Mouse (Mus musculus): ENCODE measurements around the gene Brd3os. TPM values are rescaled to one million over a fixed set of nuclear protein-coding genes. Genes with fewer than 3 reads are reported as not detected.

The Brd3os gene
- polyA plus RNA-seq, 1 experiment, result 5.5 TPM

- no peaks in the 10 kb centered on the region for H3K27me3 ChIP-seq (ENCODE audit: control insufficient read depth, insufficient read depth, insufficient read length)
- peaks cover 27% of the 10 kb centered on the region for H3K79me3 ChIP-seq (ENCODE audit: low read depth)
- H3ac ChIP-seq (ENCODE audit: control insufficient read depth, insufficient read length, low read depth), result no peak overlapping the region
- H3K4me3 ChIP-seq (ENCODE audit: insufficient read depth, poor library complexity, severe bottlenecking), result no peak overlapping the region
- no peak for TF ChIP-seq FOSL1 (IDR thresholded peaks at IDR 0.05; ENCODE audit: insufficient read depth, low read length, poor library complexity, severe bottlenecking)
- no peak for TF ChIP-seq MAX (IDR thresholded peaks at IDR 0.05)
- TF ChIP-seq USF1 (IDR thresholded peaks at IDR 0.05; ENCODE audit: low read depth), result no peak
- no peaks in the 10 kb centered on the region for H3K36me3 ChIP-seq (ENCODE audit: control insufficient read depth, insufficient read depth)
- H3K79me2 ChIP-seq (ENCODE audit: control insufficient read depth, insufficient read depth), result peaks cover 96% of the 10 kb centered on the region
Measured at GRCm38 (mm10) chr2:27404375-27405093, 37.6 kb upstream of the Brd3os start.

GRCm38 (mm10) chr2:27405094-27405884, 36.8 kb upstream of the Brd3os start:
- no peaks in the 10 kb centered on the region for H3K36me3 ChIP-seq (ENCODE audit: control insufficient read depth, insufficient read depth)
- peaks cover 27% of the 10 kb centered on the region for H3K79me3 ChIP-seq (ENCODE audit: low read depth)
- H3K4me3 ChIP-seq (ENCODE audit: insufficient read depth, poor library complexity, severe bottlenecking), result no peak overlapping the region
- H3ac ChIP-seq (ENCODE audit: control insufficient read depth, insufficient read length, low read depth), result no peak overlapping the region
- H3K27me3 ChIP-seq (ENCODE audit: control insufficient read depth, insufficient read depth, insufficient read length), result no peaks in the 10 kb centered on the region
- TF ChIP-seq USF1 (IDR thresholded peaks at IDR 0.05; ENCODE audit: low read depth) (no peak), CEBPB (IDR thresholded peaks at IDR 0.05; ENCODE audit: low read depth) (no peak), FOSL1 (IDR thresholded peaks at IDR 0.05; ENCODE audit: insufficient read depth, low read length, poor library complexity, severe bottlenecking) (no peak), CTCF (IDR thresholded peaks at IDR 0.05; ENCODE audit: control insufficient read depth, insufficient read depth, insufficient read length) (no peak), MAX (IDR thresholded peaks at IDR 0.05) (no peak), MYOG (IDR thresholded peaks at IDR 0.05; ENCODE audit: control insufficient read depth, extremely low read depth, insufficient read length) (no peak), MYOD1 (IDR thresholded peaks at IDR 0.05; ENCODE audit: control insufficient read depth, insufficient read length, low read depth) (no peak)
- peaks cover 96% of the 10 kb centered on the region for H3K79me2 ChIP-seq (ENCODE audit: control insufficient read depth, insufficient read depth)

DNA sequence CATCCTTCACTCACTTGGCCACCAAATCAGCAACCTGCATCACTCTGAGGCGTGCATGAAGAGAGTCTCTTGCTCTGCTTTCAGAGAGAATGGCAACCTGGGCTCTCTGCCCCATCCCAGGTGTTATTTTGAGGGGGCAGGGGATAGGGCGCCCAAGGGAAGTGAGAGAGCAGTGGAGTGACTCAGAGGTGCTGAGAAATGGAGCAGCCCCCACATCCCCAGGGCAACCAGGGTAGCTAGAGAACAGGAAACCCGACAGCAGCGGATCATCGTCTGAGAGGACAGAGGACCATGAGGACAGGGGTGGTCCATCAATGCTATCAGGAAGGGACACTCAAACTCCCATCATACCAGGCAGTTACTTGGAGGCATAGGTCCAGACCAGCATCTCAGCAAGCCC, 35.2 kb upstream of the Brd3os start:
- Histone ChIP-seq H3K79me2 (ENCODE audit: control insufficient read depth, insufficient read depth) (peaks cover 97% of the 10 kb centered on the region), H3K79me3 (ENCODE audit: low read depth) (peaks cover 33% of the 10 kb centered on the region), H3K27me3 (ENCODE audit: control insufficient read depth, insufficient read depth, insufficient read length) (no peaks in the 10 kb centered on the region), H3K36me3 (ENCODE audit: control insufficient read depth, insufficient read depth) (no peaks in the 10 kb centered on the region), H3ac (ENCODE audit: control insufficient read depth, insufficient read length, low read depth) (no peak overlapping the region), H3K4me3 (ENCODE audit: insufficient read depth, poor library complexity, severe bottlenecking) (no peak overlapping the region)
- TF ChIP-seq CEBPB (IDR thresholded peaks at IDR 0.05; ENCODE audit: low read depth) (no peak), MYOD1 (IDR thresholded peaks at IDR 0.05; ENCODE audit: control insufficient read depth, insufficient read length, low read depth) (no peak), MAX (IDR thresholded peaks at IDR 0.05) (no peak), FOSL1 (IDR thresholded peaks at IDR 0.05; ENCODE audit: insufficient read depth, low read length, poor library complexity, severe bottlenecking) (no peak), CTCF (IDR thresholded peaks at IDR 0.05; ENCODE audit: control insufficient read depth, insufficient read depth, insufficient read length) (no peak), MYOG (IDR thresholded peaks at IDR 0.05; ENCODE audit: control insufficient read depth, extremely low read depth, insufficient read length) (no peak), USF1 (IDR thresholded peaks at IDR 0.05; ENCODE audit: low read depth) (no peak)

DNA sequence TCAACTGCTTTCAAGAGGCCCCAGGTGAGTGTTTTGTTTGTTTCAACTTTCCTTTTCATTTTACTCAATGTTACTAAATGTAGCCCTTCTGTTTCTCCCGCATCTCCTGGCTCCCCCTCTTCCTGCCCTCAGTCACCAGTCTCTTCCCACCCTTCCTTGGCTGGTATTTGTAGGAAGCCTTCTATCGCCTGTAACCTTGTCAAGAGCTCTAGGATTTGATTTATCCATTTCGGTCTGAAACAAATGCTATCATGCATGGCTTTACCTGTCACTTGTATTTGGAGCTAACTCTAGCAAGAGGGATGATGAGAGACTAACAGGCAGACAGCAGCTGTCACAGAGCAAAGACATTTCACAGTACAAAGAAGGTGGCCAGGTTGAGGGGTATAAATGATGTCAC, 33.9 kb upstream of the Brd3os start:
- Histone ChIP-seq H3K36me3 (ENCODE audit: control insufficient read depth, insufficient read depth) (no peaks in the 10 kb centered on the region), H3K79me3 (ENCODE audit: low read depth) (peaks cover 31% of the 10 kb centered on the region), H3ac (ENCODE audit: control insufficient read depth, insufficient read length, low read depth) (no peak overlapping the region), H3K79me2 (ENCODE audit: control insufficient read depth, insufficient read depth) (peaks cover 99% of the 10 kb centered on the region), H3K4me3 (ENCODE audit: insufficient read depth, poor library complexity, severe bottlenecking) (no peak overlapping the region), H3K27me3 (ENCODE audit: control insufficient read depth, insufficient read depth, insufficient read length) (no peaks in the 10 kb centered on the region)
- TF ChIP-seq CTCF (IDR thresholded peaks at IDR 0.05; ENCODE audit: control insufficient read depth, insufficient read depth, insufficient read length), result no peak
- no peak for TF ChIP-seq MYOG (IDR thresholded peaks at IDR 0.05; ENCODE audit: control insufficient read depth, extremely low read depth, insufficient read length)

DNA sequence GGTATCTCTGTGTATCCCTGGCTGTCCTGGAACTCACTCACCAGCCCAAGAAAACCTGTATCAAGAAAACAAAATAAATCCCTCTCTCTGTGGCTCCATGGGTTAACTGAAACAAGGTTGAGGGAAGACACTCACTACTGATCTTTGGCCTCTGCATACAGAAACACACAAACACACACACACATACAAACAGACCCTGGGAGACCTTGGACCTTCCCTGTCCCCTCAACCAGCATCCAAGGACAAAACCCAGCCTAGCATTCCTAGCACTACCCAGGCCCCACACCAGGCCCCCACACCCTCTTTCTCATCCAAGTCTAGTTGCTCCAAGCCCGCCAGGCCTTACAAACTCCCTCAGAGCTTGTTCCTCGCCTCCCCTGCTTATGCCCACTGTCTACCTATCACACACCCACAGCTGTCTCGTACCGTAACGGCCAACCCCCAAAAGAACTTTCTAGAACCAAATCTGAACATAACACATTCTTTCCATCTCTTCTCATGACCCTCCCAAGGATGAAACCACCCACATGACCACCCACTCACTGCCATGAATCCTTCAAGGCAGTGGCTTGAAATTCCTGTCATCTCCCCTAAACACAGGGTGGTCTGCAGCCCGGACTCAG, 31.5 kb upstream of the Brd3os start:
- Histone ChIP-seq H3K27me3 (ENCODE audit: control insufficient read depth, insufficient read depth, insufficient read length) (no peaks in the 10 kb centered on the region), H3ac (ENCODE audit: control insufficient read depth, insufficient read length, low read depth) (no peak overlapping the region), H3K4me3 (ENCODE audit: insufficient read depth, poor library complexity, severe bottlenecking) (no peak overlapping the region), H3K79me2 (ENCODE audit: control insufficient read depth, insufficient read depth) (peaks cover 100% of the 10 kb centered on the region), H3K36me3 (ENCODE audit: control insufficient read depth, insufficient read depth) (no peaks in the 10 kb centered on the region), H3K79me3 (ENCODE audit: low read depth) (peaks cover 37% of the 10 kb centered on the region)
- TF ChIP-seq FOSL1 (IDR thresholded peaks at IDR 0.05; ENCODE audit: insufficient read depth, low read length, poor library complexity, severe bottlenecking), result no peak

- H3K4me3 ChIP-seq (ENCODE audit: insufficient read depth, poor library complexity, severe bottlenecking), result no peak overlapping the region
Measured at GRCm38 (mm10) chr2:27411688-27412174, 30.4 kb upstream of the Brd3os start.

More at GRCm38 (mm10) chr2:27411688-27412174, 30.4 kb upstream of the Brd3os start:
- TF ChIP-seq MAX (IDR thresholded peaks at IDR 0.05) (no peak), MYOG (IDR thresholded peaks at IDR 0.05; ENCODE audit: control insufficient read depth, extremely low read depth, insufficient read length) (no peak), CEBPB (IDR thresholded peaks at IDR 0.05; ENCODE audit: low read depth) (no peak), FOSL1 (IDR thresholded peaks at IDR 0.05; ENCODE audit: insufficient read depth, low read length, poor library complexity, severe bottlenecking) (no peak), CTCF (IDR thresholded peaks at IDR 0.05; ENCODE audit: control insufficient read depth, insufficient read depth, insufficient read length) (no peak), MYOD1 (IDR thresholded peaks at IDR 0.05; ENCODE audit: control insufficient read depth, insufficient read length, low read depth) (no peak), USF1 (IDR thresholded peaks at IDR 0.05; ENCODE audit: low read depth) (no peak)
- H3ac ChIP-seq (ENCODE audit: control insufficient read depth, insufficient read length, low read depth), result no peak overlapping the region
- H3K79me3 ChIP-seq (ENCODE audit: low read depth), result peaks cover 42% of the 10 kb centered on the region
- peaks cover 100% of the 10 kb centered on the region for H3K79me2 ChIP-seq (ENCODE audit: control insufficient read depth, insufficient read depth)
- no peaks in the 10 kb centered on the region for H3K27me3 ChIP-seq (ENCODE audit: control insufficient read depth, insufficient read depth, insufficient read length)
- H3K36me3 ChIP-seq (ENCODE audit: control insufficient read depth, insufficient read depth), result no peaks in the 10 kb centered on the region

All from C2C12 (cell line).